Mouse (Mus musculus): Measurements from ENCODE around the gene Gpr155.

Gene Gpr155

DNA sequence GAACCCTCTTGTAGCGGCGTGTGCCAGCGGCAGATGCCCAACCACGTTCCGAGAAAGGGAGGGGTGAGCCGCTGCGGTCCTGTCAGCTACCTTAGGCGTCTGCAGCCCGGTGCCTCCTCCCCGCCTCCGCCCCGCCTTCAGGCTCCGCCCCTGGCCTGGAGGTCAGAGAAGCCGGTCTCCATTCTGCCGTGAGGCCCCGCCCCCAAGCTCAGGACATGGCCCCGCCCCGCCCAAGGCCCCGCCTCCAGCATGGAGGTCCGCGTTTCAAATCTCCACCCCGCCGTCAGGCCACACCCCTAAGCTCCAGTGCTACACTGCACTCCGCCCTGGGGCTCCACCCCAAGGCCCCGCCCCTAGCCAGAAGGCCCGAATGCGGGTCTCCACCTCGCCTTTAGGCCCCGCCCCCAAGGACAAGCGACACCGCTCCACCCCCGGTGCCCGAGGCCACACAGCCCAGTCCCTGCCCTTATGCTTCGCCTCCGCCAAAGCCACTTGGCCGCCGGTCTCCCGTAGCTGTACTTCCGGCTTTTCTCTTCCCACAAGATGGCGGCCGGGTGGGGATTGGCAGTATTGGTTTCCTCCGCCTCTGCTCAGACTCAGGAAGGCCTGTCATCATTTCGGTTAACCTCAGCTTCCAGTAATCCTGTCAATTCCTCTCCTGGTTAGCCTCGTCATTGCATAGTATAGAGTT, at the start of gene Gpr155:
Gene Gpr155, minus strand, starts transcription at position 217 of the 691 bp plus-strand sequence.
- peak; percentile 99 for DNase-seq

DNA sequence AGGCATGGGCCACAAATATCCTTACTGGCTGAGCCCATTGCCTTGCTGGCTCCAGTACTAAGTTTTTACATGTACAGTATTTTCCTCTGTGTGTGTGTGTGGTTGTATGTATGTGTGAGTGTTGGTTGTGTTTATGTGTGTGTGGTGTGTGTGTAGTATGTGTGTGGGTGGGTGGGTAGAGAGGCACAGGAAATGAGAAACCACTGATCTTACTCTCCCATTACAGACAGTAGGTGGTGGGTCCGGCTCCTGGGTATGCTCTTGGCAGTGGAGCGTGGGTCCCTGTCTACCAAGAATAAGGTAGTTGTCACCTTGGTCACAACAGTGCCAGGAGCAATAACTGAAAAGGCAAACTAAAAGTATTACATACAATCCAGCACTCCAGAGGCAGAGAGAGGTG, 49.5 kb upstream of the Gpr155 start:
- DNase-seq: no peak

DNA sequence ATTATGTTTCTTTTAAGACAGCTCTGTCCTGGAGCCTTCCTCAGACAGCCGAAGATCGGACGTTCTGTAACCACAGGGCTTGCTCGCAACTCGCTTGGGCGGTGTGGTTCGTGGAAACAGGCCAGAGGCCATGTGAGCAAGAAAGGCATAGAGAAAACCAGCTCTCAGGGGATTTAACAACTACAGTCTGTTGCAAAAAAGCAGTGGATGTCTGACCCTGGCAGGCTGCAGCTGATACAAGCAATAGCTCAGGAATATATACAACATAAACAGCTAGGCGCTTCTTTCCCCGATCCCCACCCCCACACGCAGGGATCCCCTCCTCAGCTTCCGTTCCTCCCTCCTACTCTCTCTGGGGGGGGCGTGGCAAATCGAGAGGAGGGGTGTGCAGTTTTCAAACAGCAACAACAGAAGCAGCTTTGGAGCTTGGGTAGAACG, 45.6 kb upstream of the Gpr155 start:
- DNase-seq: no peak

DNA sequence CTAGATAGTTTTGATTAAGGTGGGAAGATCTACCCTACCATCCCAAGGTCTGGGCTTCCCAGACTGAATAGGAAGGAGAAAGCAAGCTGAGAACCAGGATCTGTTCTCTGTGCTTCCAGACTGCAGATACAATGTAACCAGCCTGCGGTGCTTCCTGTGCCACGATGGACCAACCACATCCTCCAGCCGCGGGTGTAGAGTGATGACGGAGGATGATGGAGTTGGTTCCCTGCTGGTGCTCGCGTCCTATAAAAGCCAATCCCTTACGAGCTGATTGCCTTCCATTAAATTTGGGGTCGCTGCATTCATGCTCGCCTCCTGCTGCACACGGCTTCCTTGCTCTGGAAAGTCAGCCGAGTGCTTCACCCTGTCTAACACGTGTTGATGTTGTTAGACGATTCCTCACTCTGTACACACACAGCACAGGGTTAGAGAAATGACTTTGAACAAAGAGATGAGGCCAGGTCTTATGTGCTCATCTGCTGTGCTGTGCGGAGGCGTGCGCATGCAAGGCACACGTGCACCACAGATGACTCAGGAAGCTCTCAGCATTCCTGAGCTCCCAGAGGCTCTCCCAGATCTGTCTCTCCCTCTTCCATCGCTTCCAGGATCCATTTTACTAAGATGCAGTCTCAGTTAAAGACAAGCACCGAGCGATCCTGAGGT, 42.6 kb upstream of the Gpr155 start:
- DNase-seq: no peak

DNA sequence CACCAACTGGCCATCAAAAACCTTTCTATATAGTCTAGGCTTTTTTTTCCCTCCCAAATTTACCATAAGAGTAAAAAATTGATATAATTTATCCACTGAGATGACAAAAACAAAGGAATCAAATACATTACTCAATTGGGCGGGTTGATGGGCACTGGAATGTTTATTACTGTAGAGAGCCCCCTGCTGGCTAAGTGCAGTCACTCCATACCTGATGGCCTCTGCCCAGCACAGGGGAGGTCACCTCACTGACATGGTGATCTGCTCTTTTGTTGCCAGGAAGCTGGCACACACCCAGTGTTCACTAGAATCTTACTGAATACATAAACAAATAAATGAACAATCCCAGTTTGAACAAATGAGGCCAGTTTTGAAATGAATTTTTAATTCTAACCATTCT, 40.9 kb upstream of the Gpr155 start:
- peak; percentile 26 for DNase-seq

DNA sequence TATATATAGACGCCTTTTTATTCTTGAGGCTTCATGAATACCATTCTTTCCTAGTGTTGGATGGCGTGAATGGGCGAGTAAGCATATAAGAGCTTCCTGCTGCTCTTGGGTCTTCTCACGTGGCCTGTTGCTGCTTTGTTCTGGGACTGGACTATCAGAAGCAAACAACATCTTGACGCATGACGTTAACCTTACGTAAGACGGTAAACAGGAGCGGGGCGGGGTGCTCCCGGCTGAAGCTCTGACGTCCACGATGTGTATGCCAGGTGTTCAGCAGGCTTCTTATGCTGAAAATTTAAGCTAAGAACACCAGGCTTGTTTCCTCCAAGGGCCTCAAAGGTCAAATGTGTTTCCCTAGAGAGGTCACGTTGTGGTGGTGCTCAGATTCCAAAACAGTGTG, 39.5 kb upstream of the Gpr155 start:
- DNase-seq: no peak

DNA sequence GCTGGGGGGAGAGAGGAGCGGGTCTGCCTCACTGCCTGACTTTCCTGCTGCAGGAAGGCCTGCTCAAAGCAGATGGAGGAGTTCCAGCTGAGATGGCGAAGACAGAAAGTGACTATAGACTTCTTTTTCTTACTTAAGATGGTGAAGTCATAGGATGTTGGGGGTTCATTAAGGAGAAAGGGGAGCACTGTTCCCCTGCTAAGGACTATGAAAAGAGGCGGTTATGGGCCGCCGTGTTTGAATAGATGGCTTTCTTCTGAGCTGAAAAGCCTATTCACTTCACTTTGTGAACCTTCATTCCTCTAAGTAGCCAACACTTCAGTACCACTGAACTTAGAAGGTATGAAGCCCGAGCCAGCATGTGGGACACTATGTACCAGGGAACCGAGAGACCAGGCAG, 33.4 kb upstream of the Gpr155 start:
- DNase-seq: no peak

DNA sequence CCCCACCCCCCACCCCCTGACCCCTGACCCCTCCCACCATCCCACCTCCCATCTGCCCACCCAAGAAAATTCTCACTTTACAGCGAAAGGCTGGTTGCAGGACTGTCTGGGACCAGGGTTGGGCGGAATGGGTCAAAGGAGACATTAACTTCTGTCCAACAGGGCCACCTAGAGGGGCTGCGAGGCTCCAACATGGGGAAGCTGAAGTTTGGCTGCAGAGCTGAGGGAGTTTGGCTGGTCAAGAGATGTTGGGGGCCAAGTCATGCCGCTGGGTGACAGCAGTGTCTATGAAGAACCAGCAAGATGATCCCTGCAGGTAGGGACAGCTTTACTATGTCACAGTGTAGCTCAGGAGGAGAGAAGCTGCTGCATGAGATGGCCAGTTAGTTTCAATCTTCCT, 32.9 kb upstream of the Gpr155 start:
- DNase-seq: peak; percentile 4

DNA sequence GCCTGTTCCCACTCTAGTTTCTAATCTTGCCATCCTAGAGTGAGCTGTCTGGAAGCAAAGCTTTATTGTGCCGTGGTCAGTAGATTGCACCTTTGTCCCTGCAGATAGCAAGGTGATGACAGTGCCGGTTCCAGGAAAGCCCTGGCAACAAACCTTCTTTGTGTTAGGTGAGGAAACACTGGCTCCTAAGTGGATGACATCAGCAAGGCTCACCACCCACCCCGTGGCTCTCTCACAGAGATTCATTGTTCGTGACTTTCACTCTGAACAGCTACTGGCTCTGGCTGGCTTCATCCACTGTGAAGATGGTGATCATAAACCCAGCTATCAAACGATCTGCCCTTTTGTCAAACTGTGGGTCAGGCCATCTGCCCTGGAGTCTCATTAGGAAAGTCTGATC, 29.5 kb upstream of the Gpr155 start:
- no peak for DNase-seq

DNA sequence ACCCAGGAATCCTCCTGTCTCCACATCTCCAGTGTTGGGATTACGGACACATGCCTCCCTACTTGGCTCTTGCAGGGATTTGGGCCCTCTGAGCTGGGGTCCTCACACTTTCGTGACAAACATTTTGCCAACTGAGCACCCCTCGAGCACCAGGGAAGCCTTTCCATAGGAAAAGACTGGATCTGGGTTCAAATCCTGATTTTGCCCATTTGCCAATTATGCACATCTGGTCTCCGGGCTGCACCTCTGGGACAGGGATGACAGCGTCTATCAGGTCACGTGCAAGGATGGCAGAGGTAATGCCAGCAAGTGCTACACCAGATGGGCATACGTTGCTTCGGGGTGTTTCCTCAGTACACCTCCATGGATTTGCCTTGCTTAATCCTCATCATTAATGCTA, 23.7 kb upstream of the Gpr155 start:
- DNase-seq: no peak

DNA sequence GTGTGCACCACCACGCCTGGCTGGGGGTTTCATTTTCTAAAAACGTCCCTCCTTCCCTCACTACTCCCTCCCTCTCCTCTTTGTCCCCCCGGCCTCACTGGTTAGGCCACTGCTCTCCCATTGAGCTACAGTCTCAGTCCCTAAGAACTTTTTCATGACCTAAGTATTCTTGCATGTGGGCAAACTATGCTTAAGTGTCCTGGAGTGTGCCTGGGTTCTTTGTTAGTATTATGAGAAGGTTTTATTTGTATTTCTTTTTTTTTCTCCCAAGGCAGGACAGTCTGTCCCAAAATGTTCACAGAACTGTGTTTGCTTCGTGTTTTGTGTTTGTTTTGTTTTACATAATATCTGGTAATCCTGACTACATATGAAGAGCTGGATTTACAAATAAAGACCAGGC, 21.3 kb upstream of the Gpr155 start:
- no peak for DNase-seq

DNA sequence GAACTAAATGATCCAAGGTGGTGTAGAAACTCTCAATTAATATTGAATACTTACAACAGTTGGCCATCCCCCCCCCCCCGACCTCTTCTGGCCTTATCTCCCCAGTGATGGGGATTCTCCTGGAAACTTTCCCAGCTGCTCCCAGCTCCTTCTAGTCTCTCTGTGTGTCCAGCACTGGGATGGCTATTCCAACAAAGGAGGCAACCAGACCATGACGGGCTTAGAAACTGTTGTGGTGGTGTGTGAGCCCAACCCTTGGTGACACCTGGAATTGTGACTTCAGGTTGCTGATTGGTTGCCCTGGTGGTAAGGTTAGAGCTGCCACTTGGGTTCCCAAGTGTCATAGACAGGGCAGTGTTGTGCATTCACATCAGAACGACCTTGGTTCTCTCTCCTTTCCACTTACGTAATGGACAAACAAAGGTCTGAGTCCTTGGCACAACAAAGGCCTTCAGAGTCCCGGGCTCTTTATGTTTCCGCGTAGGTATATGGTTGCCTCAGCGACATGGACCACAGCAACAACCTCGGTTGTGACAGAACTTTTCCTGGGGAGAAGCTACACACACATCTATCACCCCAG, 20.1 kb upstream of the Gpr155 start:
- no peak for DNase-seq

DNA sequence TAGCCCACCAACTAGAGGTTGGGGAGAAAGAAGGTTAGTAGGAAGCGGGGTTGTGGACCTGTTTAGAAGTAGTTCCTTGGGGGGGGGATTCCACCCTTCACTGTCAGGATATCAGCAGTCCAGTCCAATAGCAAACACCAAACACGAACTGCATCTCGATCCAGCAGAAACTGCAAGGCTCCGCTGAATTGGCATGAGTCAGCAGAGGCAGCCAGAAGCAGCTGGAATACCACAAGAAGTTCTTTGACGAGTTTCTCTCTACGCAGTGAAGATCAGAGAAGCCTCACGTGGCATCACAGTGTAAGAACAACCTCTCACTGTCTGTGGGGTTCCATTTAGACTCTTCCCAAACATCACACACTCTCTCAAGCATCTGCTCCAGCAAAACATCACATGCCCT, 18.6 kb upstream of the Gpr155 start:
- no peak for DNase-seq

DNA sequence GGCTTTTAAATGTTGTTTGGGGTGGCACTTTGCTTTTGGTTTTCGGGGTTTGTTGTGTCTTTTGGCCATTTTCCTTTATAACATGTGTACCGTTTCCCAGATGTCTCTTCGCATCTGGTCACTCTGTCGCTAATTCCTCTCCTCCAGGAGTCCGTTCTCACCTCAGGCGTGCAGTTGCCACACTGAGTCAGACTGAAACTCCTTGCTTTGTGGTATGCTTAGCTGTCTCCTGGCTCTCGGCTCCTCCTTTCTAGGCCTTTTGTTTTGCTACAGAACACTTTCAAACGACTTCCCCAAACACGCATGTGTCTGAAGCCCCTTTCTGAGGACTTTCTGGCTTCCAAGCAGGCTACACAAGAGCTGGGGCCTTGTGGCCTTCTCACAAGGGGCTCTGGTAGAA, 18.1 kb upstream of the Gpr155 start:
- DNase-seq: no peak

DNA sequence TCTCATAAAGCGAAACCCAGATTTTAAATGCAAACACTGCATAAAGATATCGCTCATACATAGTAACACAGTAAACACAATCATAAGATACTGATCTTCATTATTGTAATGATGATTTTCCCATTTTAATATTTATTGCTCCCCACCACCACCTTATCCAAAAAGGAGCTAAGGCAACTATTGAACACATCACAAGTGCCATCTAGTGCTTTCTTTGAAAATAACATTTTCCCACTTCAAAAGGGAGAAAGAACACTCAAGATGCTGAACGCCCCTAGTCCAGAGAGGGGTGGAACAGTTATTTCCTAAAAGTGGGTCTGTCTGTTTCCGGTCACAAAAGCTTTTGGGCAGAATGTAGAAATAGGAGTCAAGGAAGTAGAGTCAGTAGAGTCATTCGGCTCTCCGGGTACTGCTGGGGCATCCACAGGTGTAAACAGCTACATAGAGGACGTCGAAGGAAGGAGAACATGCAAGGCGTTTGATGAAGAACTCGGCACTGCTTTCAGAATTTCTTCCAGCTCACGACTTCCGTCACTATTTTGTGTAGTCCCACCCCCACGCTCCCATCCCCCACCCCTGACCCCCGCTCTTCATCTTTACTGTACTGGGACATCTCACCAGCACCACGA, 17.1 kb upstream of the Gpr155 start:
- no peak for DNase-seq

DNA sequence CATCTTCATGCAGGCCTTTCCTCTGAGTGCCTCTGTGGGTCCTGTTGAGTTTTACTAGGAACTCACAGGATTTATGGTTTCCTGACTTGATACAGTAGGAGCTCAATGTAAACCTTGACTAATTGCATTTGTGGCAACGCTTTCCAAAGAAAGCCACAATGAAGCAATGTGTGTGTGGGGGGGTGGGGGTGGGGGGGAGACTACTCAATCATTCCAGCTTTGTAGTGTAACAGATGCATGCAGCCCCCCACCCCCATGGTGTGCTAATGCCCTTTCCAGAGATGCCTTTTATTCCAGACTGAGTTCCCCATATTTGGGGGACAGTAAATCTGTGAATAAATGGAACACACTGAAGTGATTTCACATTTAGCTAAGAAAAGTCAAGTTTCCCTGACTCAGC, 15.3 kb upstream of the Gpr155 start:
- no peak for DNase-seq

DNA sequence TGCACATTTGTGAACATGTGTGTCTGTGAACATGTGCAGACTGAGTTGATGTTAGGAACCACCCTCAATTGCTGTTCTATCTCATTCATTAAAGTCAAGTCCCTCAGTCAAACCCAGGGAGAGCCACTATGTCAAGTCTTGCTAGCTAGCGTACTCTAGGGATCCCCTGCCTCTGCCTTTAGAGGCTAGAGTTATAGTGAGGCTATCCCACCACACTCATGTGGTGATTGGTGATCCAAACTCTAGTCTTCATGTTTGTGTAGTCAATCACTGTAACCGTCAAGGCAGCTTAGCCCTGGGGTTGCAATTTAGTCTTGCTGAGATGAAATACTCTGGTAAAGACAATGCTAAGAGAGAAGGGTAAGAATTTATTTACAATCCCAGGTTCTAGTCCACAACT, 11.1 kb upstream of the Gpr155 start:
- no peak for DNase-seq

DNA sequence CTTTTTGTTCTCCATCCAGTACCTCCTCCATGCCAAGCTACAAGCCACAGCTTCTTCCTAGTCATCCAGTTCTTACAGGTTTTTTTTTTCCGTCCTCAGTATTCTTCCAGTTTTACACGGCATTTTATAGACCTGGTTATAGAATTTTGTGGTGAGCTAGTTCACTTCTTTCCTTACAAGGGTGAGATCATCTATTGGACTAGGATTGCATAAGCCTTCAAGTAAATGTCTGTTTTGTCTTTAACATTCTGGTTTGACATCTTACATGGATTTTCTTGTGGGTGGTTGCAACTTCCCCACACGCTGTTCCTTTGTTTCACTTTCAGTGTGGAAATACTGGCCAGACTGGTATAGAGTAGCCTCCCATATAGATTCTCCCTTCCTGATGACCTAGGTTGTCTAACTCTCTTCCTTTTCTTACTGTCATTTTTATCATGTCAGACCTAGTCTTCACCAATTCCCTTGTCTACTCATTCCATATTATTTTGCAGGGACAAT, 10.5 kb upstream of the Gpr155 start:
- DNase-seq: no peak

DNA sequence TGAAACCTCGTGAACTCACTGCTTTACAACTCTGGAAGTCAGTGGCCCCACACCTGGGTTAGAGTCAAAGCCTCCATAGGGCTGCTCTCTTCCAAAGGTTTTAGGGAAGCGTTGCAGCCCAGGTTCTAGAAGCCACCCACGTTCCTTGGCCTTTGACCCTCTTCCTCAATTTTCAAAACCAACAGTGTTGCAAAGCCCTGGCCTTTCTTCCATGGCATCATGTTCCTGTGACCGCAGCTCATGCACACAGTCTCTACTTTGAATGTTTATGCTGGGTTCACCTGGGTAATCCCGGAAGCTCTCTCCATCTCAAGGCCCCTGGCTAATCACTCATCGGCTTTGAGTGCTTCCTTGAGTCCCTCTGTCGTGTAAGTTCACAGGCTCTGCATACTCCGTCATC, 9.1 kb upstream of the Gpr155 start:
- DNase-seq: no peak

DNA sequence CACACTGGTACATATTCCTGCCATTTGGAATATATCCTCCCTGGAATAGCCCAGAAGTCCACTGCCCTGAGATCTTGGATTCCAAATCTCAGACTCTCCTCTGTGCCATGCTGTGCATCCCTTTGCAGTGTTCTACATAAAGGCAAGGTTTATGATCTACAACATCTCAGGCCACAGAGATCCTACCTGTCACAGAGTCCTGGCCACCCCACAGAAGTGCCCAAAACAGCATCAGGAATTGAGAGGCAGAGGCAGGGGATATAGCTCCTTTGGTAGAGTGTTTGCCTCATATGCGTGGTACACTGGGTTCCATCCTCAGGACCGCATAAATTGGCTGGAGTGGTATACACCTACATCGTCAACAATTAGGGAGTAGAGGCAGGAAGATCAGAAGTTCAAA, 8.1 kb upstream of the Gpr155 start:
- no peak for DNase-seq

DNA sequence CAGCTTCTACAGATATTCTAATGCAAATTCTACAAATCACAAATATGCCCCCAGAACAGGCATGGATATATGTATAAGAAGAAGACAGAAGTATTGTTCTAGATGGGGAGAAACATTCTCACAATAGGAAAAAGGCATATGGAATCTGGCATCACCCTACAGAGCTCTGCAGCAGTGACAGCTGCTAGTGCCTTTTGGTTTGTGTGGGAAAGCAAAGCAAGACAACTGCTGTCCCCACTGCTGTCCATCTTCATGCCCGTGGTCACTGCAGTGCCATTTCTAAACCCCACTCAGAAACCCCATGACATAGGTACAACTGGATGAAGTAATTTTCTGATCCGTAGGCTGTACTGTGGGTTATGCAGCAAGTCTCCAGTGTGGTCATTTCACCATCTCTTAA, 6.4 kb upstream of the Gpr155 start:
- no peak for DNase-seq

DNA sequence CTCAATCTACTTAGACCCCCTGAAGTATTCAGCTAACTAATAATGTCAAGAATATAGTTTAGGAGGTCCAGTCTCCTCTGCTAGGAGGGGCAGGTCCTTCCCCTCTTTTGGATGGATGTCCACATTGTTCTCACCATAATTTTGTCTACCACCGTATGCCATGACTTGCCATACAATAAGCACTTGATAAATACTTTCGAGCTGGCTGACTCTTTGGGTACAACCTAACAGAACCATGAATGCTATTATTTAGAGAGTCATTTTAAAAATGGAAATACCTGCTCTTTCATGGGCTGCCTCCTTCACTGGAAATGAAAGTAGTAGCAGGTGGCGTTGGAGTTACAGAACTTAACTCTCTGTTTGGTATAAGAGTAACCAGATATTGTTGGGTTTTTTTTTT, 3.6 kb upstream of the Gpr155 start:
- no peak for DNase-seq

DNA sequence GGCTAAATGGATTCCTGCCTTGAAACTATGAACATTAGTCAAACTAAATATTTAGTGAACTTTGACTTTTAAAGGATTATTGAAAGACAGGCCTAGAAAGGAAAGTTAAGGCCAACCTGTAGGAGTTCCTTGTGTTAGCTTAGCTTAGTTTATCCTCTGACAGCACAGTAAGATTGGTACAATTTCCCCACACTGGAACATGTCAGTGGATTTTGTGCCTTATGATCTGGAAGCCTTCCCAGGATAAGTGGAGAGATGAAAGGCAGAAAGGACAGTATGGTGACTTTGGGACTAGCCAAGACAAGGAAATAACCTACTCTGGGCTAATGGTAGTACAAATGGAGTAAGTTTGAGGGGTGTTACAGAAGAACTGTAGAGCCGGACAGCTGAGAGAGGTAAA, 1.4 kb upstream of the Gpr155 start:
- DNase-seq: no peak

Data from cerebellum, adult 9-10 months (tissue).